Mouse (Mus musculus): ENCODE measurements around the gene Dcps. TPM values are rescaled to one million over a fixed set of nuclear protein-coding genes. Genes with fewer than 3 reads are reported as not detected.
A peak's percentile ranks its signal among the peaks of the same experiment; 100 is the strongest.

The Dcps gene
- polyA plus RNA-seq, 1 experiment from 2014 or later: 58.6 TPM

DNA sequence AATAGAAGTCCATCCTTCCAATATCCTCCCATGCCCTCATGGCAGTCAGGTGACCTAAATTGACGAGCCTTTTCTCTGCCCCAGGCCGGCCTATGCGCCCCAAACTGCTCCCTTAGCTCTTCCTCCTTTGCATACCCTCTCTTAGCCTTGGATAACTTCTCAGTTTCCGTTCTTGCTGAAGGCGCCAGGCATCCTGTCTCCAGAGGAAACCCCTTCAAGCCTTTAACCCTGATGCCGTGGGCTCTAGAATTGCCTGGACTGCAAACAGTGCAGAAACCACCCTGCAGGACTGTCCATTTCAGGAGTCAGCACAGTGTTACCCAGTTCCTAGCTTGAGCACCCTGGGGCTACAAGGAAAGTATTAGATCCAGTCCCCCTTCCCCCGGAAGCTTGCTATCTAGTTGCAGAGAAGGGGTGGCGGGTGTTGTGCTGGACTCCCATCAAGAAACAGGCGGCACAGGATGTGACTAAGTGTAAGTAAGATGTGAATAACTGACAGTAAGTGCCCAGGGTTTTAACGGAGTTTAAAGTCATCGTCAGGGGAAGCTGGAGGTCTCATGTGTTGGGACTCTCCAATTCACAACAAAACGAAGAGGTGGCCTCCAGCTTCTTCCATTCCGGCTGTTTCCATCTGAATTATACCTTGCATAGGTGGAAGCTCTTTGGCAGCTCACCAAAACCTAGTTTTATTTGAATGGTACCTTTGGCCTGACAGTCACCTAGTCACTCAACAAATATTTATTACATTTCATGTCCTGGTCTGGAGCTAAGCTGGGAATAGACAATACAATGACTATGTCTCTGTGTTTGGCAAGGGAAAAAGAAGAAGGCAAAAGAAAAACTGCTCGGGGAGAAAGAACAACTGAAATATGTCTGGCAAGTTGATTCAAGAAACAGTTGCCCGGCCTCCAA, 58.2 kb downstream of the Dcps start:
- Histone ChIP-seq H3K9me3 (replicated peaks) (no peaks in the 10 kb centered on the region), H3K4me1 (replicated peaks) (peaks cover 91% of the 10 kb centered on the region), H3K9ac (peak overlapping the region; percentile 88), H3K36me3 (peaks cover 44% of the 10 kb centered on the region), H3K27ac (peak overlapping the region; percentile 96), H3K4me3 (replicated peaks) (peak overlapping the region; percentile 72), H3K4me2 (peak overlapping the region; percentile 95), H3K27me3 (no peaks in the 10 kb centered on the region)
- peak; percentile 9 for ATAC-seq (ENCODE audit: low read depth)
- 8% methylated on average over 15 of the region's 15 CpGs for WGBS (ENCODE audit: insufficient replicate concordance)
- DNase-seq: peak; percentile 53

DNA sequence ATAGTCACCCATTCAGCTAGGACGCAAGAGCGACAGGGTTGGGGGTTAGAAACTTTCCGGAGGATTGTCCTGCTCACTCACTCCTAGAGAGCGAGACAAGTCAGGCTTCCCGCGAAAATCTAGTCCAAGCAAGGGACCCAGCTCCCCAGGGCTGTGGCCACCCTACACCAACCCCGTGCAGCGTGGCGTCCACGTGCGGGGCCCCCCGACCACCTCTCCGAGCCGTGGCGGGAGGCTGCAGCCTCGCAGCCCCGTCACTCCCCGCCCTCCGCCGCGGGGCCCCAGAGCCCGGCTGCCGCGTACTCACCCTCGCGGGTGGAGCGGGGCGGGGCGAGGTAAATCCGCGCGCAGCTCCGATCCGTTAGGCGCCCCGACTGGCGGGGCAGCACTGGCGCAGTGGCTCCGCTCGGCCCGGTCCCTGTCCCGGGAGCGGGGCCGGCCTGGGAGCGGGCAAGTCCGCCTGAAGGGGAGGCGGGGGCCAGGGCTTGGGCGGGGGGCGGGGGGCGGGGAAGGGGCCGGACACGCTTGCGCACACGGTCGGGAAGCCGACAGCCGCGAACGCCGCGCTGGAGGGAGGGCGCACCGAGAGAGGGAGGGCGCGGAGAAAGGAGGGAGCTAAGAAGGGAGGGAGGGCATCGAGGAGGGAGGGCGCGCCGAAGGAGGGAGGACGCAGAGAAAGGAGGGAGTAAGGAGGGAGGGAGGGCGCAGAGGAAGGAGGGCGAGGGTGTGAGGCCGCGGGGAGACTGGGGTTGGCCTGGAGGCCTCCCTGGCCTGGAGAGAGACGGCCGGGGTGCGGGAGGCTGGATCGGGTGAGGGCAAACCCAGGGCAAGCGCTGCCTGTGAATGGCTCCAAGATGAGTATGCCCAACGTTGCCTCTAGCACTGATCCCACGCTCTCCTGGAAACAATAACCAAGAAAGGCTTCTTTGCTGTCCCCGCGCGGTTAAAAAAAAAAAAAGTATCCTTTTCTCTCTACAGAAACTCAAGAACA, 59.2 kb downstream of the Dcps start:
- Histone ChIP-seq H3K4me3 (replicated peaks) (peak overlapping the region; percentile 72), H3K27me3 (no peaks in the 10 kb centered on the region), H3K36me3 (peaks cover 52% of the 10 kb centered on the region), H3K9ac (peak overlapping the region; percentile 88), H3K9me3 (replicated peaks) (no peaks in the 10 kb centered on the region), H3K4me2 (peak overlapping the region; percentile 95), H3K4me1 (replicated peaks) (peaks cover 91% of the 10 kb centered on the region), H3K27ac (peak overlapping the region; percentile 96)
- WGBS (ENCODE audit: insufficient replicate concordance): under 1% methylated on average over 80 of the region's 84 CpGs
- DNase-seq: peak; percentile 77
- peak; percentile 87 for ATAC-seq (ENCODE audit: low read depth)

DNA sequence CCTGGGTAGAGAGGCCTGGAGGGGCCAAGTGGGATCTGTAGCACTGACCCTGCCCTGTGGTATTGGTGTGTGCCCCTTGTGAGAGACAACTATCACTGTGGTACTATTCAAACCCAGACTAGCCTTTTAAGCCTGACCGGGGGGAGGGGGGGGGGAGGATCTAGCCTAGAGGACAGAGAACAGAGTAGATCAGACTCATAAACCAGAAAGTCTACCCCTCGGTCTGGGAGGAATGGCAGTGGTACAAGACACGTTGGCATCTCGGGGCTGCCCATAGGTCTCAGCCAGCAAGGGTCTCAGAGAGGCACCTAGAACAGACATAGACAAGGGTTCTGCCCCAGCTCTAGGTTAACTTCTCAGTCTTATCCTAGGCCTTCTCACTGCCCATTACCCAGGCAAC, 60.1 kb downstream of the Dcps start:
- Histone ChIP-seq H3K9ac (peak overlapping the region; percentile 88), H3K4me3 (replicated peaks) (peak overlapping the region; percentile 72), H3K27me3 (no peaks in the 10 kb centered on the region), H3K36me3 (peaks cover 52% of the 10 kb centered on the region), H3K4me1 (replicated peaks) (peaks cover 91% of the 10 kb centered on the region), H3K9me3 (replicated peaks) (no peaks in the 10 kb centered on the region), H3K4me2 (peak overlapping the region; percentile 95), H3K27ac (peak overlapping the region; percentile 96)
- no peak for ATAC-seq (ENCODE audit: low read depth)
- DNase-seq: no peak
- WGBS (ENCODE audit: insufficient replicate concordance): 9% methylated on average over 4 of the region's 4 CpGs

DNA sequence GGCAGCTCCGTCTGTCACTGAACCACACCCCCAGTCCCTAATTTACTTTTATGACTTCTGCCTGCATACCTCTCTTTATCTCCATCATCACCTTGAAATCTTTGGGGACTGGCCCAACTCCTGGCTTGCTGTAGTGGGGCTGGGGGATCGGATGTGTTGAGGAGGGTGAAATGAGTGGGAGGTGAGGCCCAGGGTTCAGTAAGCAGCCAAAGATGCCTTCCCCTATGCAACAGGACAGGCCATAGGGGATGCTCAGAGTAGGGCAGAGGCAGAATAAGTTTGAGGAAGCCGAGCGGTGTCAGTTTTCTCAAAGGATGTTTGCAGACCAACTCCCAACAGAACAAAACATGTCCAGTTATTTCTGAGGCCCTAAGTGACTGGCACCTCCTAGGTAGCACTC, 60.6 kb downstream of the Dcps start:
- DNase-seq (no peak), ATAC-seq (ENCODE audit: low read depth) (no peak)
- H3K27ac ChIP-seq: peak overlapping the region; percentile 96
- H3K4me3 ChIP-seq (replicated peaks): peak overlapping the region; percentile 72
- H3K9ac ChIP-seq: peak overlapping the region; percentile 88
- peaks cover 91% of the 10 kb centered on the region for H3K4me1 ChIP-seq (replicated peaks)
- peak overlapping the region; percentile 95 for H3K4me2 ChIP-seq
- peaks cover 47% of the 10 kb centered on the region for H3K36me3 ChIP-seq
- H3K9me3 ChIP-seq (replicated peaks): no peaks in the 10 kb centered on the region
- WGBS (ENCODE audit: insufficient replicate concordance): 41% methylated on average over 3 of the region's 4 CpGs
- no peaks in the 10 kb centered on the region for H3K27me3 ChIP-seq

DNA sequence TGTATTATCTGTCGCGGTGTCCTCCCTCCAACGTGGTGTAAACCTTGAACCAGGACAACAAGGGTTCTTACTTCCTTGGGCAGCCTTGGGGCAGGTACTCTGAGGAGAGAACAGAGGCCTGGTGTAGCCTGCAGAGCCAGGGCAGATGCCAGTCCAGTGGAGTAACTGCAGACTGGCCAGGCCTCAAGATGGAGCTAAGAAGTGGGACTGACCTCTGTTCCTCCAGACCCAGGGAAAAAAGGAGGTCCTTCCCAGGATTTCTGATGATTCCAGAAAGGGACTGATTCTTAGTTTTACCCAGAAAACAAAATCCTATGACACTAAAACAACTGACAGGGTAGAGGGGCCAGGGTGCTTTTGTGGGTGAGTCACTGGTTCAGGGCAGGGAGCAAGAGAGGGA, 61.6 kb downstream of the Dcps start:
- ATAC-seq (ENCODE audit: low read depth) (no peak), DNase-seq (no peak)
- H3K27me3 ChIP-seq: no peaks in the 10 kb centered on the region
- H3K9me3 ChIP-seq (replicated peaks): no peaks in the 10 kb centered on the region
- H3K27ac ChIP-seq: peak overlapping the region; percentile 66
- H3K9ac ChIP-seq: peak overlapping the region; percentile 88
- H3K36me3 ChIP-seq: peaks cover 43% of the 10 kb centered on the region
- peak overlapping the region; percentile 72 for H3K4me3 ChIP-seq (replicated peaks)
- H3K4me1 ChIP-seq (replicated peaks): peaks cover 91% of the 10 kb centered on the region
- H3K4me2 ChIP-seq: peak overlapping the region; percentile 95
- 69% methylated on average over 3 of the region's 3 CpGs for WGBS (ENCODE audit: insufficient replicate concordance)

DNA sequence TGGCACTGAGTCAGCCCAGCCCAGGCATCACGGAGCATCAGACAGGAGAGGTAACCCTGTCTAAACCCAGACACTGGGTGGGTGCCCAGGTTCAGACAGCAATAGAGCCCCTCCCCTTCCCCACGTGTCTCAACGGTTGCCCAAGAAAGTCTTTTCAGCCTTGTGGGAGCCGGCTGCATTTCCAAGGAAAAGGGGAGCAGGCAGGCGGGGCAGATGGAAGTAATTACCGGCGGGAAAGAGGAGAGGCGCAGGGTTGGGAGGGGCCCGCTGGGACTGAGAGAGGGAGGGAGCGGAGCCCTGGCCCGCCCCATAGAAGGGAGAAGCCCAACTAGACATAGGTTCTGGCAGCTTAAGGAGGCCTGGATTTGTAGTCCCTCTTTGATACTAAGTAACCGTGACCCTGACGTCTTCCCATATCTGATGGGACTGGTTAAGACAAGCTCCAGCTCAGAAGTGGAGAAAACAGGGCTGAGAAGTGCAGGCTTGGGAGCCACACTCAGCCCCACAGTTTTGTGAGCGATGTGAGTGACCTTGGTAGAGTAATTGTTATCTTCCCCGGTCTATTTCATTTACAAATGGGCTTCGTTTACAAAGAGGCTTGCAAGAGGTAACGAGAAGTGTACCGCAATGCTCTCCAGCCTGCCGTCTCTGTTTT, 63.8 kb downstream of the Dcps start:
- H3K36me3 ChIP-seq: peaks cover 42% of the 10 kb centered on the region
- 66% methylated on average over 19 of the region's 19 CpGs for WGBS (ENCODE audit: insufficient replicate concordance)
- no peak for ATAC-seq (ENCODE audit: low read depth)
- no peaks in the 10 kb centered on the region for H3K9me3 ChIP-seq (replicated peaks)
- peaks cover 91% of the 10 kb centered on the region for H3K4me1 ChIP-seq (replicated peaks)
- H3K27me3 ChIP-seq: no peaks in the 10 kb centered on the region
- 0 out of 2 replicates have a peak overlapping the region, but pooled peaks have one; percentile 2 for H3K4me3 ChIP-seq (replicated peaks)
- peak overlapping the region; percentile 83 for H3K27ac ChIP-seq
- peak overlapping the region; percentile 45; the same call in 1 of the 2 replicates for H3K4me2 ChIP-seq
- peak overlapping the region; percentile 41; the same call in 1 of the 2 replicates for H3K9ac ChIP-seq
- DNase-seq: no peak

DNA sequence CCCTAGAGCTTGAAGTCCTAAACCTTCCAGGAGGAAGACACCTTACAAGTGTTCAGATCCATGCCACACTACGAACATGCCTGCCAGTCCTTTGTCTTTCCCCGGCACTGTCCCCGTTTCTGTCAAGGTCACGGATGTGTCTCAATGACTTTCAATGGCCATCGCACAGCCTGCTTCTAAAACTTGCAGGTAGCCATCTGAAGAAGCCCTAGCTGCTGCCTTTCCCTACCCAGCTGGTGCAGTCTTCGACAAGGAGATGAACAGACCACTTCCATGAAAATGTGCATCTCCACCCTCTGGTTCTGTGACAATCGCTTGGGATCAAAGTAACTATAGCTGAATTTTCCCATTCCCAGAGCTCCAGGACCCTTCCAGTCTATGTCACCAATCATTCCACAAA, 64.4 kb downstream of the Dcps start:
- DNase-seq: no peak
- H3K4me3 ChIP-seq (replicated peaks): no peak overlapping the region
- peak overlapping the region; percentile 41 for H3K9ac ChIP-seq
- H3K9me3 ChIP-seq (replicated peaks): no peaks in the 10 kb centered on the region
- no peak for ATAC-seq (ENCODE audit: low read depth)
- H3K27me3 ChIP-seq: no peaks in the 10 kb centered on the region
- H3K4me2 ChIP-seq: peak overlapping the region; percentile 45
- H3K4me1 ChIP-seq (replicated peaks): peaks cover 94% of the 10 kb centered on the region
- H3K36me3 ChIP-seq: peaks cover 42% of the 10 kb centered on the region
- 84% methylated on average over 7 of the region's 7 CpGs for WGBS (ENCODE audit: insufficient replicate concordance)
- H3K27ac ChIP-seq: peak overlapping the region; percentile 83

DNA sequence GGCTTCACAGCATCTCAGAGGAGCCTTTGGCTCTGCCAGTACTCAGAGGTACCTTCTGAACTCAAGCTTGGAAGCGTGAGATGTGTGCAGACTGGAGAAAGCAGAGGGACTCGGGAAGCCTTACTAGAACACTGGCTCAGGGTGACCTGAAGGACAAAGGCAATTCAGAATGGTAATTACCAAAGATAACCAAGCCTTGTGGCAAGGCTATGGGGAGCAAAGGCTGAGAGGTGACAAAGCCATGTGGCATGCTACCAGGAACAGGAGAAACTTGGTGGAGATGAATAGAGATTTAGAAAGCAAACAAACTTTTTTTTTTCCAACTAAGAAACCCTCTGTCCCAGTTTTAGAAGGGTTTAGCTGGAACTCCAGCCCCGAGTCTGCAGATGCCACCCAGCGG, 65.3 kb downstream of the Dcps start:
- WGBS (ENCODE audit: insufficient replicate concordance): 78% methylated on average over 4 of the region's 4 CpGs
- Histone ChIP-seq H3K27ac (peak overlapping the region; percentile 83), H3K4me3 (replicated peaks) (no peak overlapping the region), H3K9me3 (replicated peaks) (no peaks in the 10 kb centered on the region), H3K36me3 (peaks cover 42% of the 10 kb centered on the region), H3K9ac (peak overlapping the region; percentile 41), H3K4me1 (replicated peaks) (peaks cover 97% of the 10 kb centered on the region), H3K27me3 (no peaks in the 10 kb centered on the region), H3K4me2 (peak overlapping the region; percentile 45)
- ATAC-seq (ENCODE audit: low read depth): no peak
- DNase-seq: no peak

DNA sequence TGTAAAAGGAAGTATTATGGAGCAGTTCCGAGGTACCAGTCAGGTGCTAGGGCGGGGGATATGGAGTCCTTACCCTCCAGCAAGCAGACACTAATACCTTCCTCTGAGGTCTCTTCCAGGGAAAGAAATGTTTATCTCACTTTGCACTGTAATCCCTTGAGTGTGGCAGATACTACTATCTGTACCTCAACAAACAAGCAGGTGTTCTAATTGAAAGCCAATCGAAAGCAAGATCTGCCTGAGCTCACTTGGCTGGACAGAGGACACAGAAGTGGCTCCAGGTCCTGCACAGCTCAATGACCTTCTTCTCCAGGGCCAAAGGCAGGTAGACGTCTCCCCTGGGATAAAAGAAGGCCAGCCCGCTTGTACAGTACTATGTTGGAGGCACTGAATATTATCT, 65.8 kb downstream of the Dcps start:
- Histone ChIP-seq H3K4me3 (replicated peaks) (no peak overlapping the region), H3K4me1 (replicated peaks) (peaks cover 97% of the 10 kb centered on the region), H3K9me3 (replicated peaks) (no peaks in the 10 kb centered on the region), H3K4me2 (peak overlapping the region; percentile 45), H3K27me3 (no peaks in the 10 kb centered on the region), H3K36me3 (peaks cover 42% of the 10 kb centered on the region), H3K27ac (peak overlapping the region; percentile 83), H3K9ac (peak overlapping the region; percentile 41)
- DNase-seq: no peak
- 44% methylated on average over 5 of the region's 5 CpGs for WGBS (ENCODE audit: insufficient replicate concordance)
- peak; percentile 30 for ATAC-seq (ENCODE audit: low read depth)

DNA sequence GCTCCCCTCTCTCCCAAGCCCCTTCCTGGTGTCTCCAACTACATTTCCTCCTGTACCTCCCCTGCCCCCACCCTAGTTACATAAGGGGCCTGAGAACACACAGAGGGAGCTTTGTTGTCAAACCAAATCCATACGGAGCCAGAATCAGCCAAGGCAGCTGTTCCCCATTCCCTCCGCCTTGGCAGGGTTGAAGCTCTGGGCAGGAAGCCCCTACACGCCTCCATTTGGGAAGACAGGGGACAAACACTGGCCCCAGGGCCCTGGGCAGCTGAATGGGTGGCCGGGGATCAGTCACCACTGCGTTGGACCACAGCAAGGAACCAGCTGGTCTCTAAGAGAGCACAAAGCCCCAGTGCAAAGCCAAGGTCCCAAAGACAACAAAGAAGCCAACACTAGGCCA, 66.9 kb downstream of the Dcps start:
- H3K27me3 ChIP-seq: no peaks in the 10 kb centered on the region
- DNase-seq (no peak), ATAC-seq (ENCODE audit: low read depth) (no peak)
- 61% methylated on average over 5 of the region's 5 CpGs for WGBS (ENCODE audit: insufficient replicate concordance)
- peak overlapping the region; percentile 83 for H3K27ac ChIP-seq
- peak overlapping the region; percentile 45 for H3K4me2 ChIP-seq
- peaks cover 42% of the 10 kb centered on the region for H3K36me3 ChIP-seq
- no peaks in the 10 kb centered on the region for H3K9me3 ChIP-seq (replicated peaks)
- no peak overlapping the region for H3K4me3 ChIP-seq (replicated peaks)
- peak overlapping the region; percentile 53 for H3K9ac ChIP-seq
- peaks cover 97% of the 10 kb centered on the region for H3K4me1 ChIP-seq (replicated peaks)

Measured in liver, embryonic 13.5 days (tissue).